Mouse (Mus musculus): ENCODE data around the gene Sart3. TPM values are rescaled to one million over a fixed set of nuclear protein-coding genes. Genes with fewer than 3 reads are reported as not detected.

The Sart3 gene
- total RNA-seq, 2 experiments from 2014 or later = 38.6 to 48.1 TPM

DNA sequence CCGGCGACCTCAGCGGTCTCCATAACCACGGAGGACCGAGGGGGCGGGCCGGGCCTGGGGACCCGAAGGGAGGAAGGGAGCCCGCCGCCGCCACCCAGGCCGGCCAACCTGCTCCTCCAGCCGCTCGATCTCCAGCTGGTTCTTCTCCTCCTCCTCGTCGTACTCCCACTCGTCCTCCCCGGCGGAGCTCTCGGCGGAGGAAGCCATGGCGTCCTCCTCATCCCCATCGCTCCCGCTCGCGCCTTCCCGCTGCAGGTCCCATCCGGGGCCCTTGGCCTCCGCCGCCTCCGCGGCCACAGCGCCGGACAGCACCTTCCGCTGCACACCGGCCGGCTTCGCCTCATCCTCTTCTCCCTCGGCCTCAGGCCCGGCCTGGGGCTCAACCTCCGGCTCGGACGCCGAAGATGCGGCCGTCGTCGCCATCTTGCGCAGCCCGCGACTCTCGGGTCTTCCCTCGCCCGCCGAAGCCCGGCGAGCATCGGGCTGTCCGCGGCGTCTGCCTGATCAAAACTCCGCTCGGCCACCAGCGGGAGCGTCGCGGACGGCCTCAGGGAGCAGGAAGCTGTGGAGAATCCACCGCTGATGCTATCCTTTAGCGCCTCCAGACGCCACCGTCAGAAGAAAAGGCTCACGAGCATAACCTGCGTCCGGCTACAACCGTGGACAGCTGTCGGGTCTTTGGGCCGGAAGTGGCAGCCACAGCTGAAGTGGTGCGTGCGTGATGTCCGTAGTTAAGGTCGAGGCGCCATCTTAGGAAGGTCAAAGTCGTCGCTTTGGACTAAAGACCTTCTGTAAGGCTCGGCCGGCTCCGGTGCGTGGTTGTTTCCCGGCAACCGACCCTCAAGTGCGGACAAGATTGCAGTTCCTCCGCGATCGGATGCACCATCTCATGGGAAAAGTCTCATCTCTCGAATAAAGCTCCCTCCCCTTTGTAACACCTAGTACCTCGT lies 822 bp downstream of the Sart3 start:
- ATAC-seq (replicated peaks; ENCODE audit: low FRiP score, low TSS enrichment, poor library complexity, severe bottlenecking) = peak; percentile 76

DNA sequence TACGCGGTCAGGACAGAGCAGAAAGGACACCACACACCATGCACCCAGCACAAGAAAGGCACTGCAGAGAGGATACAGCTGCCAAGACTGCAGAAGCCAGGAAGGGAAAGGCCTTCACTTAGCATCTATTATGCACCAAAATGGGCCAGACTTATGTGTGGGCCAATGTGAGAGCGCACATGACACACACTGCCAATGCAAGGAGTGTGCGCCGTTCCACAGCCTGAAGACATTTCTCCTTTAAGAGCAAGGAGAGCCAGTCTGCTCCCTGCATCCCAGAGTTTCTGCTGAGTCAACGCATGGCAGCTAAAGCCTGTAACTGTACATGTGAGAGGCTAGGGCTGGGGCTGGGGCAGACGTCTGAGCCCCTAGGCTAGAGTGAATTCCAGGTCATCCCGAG lies 3.5 kb downstream of the Sart3 start:
- ATAC-seq (replicated peaks; ENCODE audit: low FRiP score, low TSS enrichment, poor library complexity, severe bottlenecking) = no peak

DNA sequence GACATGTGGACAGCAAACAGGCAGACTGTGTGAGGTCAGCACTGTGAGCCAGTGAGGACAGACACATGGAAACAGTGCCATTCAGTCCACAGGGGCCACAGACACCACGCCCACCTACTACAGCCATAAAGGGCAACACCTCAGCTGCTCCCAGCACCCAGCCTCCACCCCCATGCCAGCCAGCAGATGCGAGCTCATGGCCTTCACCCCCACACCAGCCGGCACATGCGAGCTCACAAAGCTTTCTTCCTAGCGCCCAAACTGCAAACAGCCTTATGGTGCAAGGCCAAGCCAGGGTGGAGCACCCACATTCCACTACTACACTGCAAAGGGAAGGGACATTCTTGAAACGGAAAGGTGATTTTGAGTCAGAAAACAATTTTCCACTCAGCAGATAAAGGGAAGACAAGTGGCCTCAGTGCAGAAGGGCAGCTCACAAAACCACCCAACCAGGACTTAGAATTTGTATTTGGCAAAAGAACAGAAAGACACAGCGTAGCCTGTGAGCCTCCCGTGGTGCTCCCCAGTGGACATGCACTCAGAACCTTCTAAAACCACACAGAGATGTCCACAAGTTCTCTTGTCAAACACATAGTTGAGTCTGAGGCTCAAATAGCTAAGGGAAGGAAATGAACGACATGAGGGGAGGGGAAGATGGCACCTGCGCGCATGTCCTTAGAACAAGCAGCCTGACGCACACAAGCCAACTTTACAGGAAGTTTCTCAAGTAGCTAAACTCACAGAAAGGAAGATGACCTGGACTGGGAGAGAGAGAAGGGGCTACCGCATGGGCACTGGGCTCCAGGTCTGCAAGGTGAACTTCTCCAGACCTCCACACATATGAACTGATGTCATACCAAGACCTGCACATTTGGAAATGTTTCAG lies 6.4 kb downstream of the Sart3 start:
- no peak for ATAC-seq (replicated peaks; ENCODE audit: low FRiP score, low TSS enrichment, poor library complexity, severe bottlenecking)

DNA sequence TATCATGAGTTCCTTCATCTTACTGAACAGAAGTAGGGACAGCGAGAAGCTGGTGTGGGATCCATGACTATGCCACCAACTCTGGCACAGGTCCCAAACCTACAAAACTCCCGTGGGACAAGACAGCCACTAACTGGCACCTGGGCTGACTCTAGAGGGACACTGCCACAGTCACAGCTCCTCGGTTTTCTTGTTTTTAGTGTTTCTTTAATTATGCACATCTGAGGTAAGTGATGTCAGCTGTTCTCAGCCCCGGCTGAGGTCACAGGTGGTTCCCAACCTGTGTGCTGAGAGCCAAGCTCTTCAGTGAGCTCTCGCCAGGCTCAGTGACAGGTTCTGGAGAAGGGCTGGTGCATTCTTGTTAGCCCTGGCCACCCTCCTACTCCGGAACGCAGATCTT lies 7.9 kb downstream of the Sart3 start:
- ATAC-seq (replicated peaks; ENCODE audit: low FRiP score, low TSS enrichment, poor library complexity, severe bottlenecking) = no peak

DNA sequence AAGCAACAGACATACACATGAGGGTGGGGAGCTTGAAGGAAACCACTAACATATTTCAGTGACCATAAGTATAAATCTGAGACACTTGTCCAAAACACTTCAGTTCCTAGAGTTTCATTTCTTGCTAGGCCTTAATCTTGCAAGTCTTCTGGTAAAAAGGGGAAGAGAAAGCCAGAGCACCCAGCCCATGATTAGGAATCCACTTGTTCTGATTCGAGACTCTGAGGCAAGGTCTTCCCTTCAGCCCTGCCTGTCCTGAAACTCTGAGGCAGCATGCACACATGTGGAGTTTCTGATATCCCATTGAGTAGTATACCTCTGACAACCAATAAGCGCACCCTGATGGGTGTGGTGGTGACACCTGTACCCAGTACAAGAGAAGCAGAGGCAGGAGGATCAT lies 10.7 kb downstream of the Sart3 start:
- no peak for ATAC-seq (replicated peaks; ENCODE audit: low FRiP score, low TSS enrichment, poor library complexity, severe bottlenecking)

DNA sequence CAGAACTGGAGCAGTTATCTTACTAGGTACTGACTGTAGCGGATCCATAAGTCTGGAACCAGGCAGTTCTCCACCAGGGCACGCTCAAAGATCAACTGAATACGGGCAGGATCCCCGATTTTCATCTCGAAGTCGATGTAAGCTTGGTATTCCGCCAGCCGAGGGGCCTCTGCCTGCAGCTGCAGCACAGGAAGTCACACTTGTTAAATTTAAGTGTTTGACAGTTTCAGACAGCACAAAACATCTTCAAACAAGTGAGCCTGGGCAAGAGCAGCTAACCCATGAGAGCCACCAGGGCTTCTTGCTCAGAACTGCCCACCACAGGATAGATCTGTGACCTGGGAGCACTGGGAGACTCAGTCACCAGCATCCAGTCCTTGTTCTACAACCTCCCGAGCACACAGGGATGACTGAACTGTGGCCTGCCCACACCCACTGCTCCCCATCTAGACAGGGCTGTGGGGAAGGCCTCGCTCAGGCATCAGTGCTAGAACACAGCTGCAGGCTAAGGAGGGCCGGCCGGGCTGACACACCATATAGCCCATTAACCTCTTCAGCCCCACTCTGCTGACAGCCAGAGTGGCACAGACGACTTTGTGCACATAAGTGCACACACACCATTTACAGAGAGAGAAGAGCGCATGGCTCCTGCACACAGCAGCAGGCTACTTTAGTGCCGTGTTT lies 16.8 kb downstream of the Sart3 start:
- ATAC-seq (replicated peaks; ENCODE audit: low FRiP score, low TSS enrichment, poor library complexity, severe bottlenecking) = no peak

DNA sequence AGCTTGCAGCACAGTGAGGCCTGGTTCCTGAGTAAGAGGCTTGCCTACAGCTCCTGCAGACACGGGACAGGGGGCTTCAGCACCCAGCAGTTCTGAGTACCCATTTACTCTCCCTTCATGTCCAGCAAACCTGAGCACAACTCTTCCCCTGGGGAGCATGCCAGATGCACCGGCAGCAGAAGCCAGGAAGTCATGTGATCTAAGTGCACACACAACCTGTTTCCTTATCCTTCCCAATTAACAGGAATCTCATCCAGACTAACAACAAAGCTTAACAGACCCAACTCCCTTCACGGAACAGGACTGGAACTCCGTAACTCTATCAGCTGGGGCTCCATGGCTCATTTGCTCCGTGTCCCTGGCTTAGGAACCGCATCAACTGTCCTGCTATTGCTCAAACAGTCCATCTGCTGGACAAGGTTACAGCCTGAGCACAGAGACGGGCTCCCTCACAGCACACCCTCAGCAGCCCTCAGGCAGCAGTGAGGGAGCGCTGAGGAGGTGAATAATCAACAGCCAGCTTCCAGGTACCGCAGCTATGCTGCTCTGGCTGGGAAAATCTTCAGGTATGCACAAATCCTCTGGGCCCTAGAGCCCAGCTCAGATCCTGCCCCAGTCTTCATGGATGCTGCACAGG lies 20.7 kb downstream of the Sart3 start:
- no peak for ATAC-seq (replicated peaks; ENCODE audit: low FRiP score, low TSS enrichment, poor library complexity, severe bottlenecking)

DNA sequence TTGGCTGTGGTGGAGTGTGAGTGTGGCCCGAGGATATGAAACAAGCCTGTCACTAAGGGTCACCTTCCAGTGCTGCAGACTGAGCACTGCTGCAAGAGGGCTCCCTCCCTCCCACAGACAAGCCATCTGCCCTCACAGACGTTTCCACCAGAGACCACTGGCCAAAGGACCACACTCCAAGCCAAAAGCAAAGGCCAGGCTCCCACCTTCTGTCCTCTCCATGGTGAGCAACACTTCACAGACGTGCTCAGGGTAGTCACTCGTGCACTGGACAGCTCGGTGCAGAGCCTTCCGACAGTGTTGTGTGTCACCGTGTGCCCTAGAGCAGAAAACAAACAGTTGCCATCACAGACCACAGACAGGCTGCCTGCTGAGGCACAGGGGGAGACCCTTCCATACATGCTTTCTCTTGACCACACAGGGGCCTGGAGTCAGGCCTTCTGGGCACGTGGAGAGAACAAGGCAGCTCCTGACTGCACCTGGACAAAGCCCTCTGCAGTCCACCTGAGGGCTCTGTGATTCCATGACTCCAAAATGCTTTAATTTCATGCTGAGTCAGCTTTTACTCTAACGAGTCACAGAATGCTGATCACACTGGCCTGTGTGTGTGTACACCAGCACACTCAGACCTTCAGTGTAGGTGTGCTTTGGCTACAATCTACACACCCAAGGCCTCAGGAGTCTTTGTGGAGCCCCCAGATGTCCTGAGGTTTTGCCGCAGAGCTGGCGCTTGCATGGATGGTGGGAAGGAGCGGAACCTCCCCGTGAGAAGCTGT lies 23.6 kb downstream of the Sart3 start:
- no peak for ATAC-seq (replicated peaks; ENCODE audit: low FRiP score, low TSS enrichment, poor library complexity, severe bottlenecking)

DNA sequence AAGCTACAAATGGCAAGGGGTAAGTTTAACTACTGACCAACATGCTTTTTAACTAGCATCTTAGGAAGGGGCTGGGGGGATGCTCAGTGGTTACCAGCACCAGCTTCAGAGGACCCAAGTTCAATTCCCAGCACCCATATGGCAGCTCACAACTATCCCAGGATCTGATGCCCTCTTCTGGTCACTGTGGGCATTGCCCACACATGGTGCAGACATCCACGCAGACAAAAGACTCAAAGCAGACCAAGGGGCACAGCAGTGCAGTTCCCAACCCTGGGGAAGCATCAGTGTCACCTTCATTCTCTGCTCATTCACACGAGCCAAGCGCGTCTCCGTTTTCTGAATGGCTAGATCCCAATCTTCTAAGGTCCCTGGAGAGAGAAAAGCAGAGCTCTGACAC lies 24.7 kb downstream of the Sart3 start:
- ATAC-seq (replicated peaks; ENCODE audit: low FRiP score, low TSS enrichment, poor library complexity, severe bottlenecking) = no peak

DNA sequence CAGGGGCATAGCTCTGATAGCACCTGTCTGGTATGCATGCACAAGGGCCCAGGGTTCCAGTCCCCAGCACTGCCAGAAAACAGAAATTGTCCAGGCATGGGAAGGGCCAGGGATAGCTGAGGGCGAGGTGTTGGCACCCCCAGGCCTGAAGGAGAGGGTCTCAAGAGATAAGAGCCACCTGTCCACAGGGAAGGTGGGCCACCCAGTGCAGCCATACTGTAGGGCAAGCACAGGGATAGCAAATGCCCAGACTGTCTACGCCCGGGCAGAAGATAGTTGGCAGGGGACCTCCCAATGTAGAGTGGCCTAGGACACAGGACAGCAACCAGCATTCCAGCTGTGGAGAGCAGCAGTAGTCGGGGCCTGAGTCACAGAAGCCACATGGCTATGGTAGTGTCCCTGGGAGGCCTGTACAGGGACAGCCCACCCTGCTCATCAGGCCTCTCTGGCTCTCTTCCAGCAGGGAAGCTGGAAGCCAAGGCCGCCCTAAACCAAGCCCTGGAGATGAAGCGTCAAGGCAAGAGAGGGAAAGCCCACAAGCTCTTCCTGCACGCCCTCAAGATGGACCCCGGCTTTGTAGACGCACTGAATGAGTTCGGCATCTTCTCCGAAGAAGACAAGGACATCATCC lies 34.6 kb downstream of the Sart3 start:
- ATAC-seq (replicated peaks; ENCODE audit: low FRiP score, low TSS enrichment, poor library complexity, severe bottlenecking) = no peak

DNA sequence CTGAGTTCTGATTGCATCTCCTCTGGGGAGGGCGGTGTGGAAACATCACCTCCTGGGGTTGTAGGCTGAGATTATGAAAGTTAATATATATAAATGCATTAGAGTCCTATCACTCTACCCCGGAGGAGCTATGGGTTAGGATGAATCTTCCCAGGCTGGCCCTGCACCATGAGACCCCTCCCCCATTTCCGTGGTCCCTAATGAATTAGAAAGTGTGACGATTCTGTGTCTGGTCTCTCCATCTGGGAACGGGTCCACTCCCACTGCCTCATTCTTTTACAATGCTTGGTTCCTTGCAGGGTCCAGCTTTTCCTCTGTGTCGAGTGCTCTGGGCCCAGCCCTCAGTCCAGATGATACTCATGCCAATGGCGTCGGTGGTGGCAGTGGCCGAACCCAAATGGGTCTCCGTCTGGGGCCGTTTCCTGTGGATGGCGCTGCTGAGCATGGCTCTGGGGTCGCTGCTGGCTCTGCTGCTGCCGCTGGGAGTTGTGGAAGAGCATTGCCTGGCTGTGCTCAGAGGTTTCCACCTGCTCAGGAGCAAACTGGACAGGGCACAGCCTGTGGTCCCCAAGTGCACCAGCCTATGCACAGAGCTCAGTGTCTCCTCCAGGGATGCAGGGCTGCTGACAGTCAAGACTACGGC lies 35.7 kb downstream of the Sart3 start:
- ATAC-seq (replicated peaks; ENCODE audit: low FRiP score, low TSS enrichment, poor library complexity, severe bottlenecking) = no peak

DNA sequence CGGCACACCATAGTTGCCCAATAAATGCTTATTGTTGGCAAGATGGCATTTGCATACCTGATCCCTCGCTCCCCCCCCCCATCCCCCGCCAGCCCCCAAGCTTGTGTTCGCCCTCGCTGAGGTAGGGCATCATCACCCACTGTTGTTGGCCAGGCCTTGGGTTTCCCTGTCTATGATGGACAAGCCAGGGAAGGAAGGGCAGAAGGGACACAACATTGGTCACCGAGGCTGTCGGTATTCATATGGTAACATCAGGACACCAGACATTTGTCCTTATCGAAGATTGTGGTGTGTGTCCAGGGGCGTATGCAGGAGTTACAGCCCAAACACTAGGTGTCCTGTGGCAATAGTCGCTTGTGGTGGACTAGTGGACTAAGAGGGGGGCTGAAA lies 36.2 kb downstream of the Sart3 start:
- ATAC-seq (replicated peaks; ENCODE audit: low FRiP score, low TSS enrichment, poor library complexity, severe bottlenecking) = no peak

DNA sequence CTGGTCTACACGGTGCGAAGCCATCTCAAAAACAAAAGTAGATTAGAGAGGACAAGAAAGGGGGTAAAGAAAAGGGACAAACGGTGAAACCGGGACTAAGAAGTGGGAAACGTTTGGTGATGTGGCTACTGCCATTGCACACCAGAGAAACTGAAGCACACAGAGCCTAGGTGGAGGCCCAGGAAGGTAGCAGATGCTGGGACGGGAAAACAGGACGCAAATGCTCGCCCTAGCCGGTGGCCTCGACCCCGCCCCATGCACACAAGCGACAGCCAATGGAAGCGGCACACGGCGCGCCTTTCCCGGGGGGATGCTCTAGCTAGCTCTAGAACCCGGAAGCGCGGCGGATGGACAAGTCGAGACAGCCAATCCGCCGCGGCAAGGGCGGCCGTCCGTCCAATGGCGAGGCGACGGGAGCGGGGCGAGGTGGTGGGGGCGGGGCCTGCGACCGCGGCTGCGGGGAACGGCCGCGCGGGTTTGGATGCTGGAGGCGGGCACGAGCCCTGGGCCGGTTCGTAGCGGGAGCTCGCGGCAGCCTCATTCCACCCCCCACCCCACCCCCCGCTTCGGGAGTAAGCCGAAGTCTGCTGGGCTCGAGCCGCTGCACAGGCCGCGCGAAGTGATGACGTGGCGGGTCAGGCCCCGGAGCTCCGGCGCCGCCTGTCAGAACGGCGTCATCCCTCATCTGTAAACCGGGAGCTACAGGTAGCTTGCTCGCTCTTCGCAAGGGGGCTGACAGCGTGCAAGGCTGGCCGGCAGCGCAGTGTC lies 36.8 kb downstream of the Sart3 start, which contains the start of gene Ficd:
TSS of gene Ficd (plus strand) at position 459 of the 768 bp plus-strand sequence.
- peak; percentile 95 for ATAC-seq (replicated peaks; ENCODE audit: low FRiP score, low TSS enrichment, poor library complexity, severe bottlenecking)

DNA sequence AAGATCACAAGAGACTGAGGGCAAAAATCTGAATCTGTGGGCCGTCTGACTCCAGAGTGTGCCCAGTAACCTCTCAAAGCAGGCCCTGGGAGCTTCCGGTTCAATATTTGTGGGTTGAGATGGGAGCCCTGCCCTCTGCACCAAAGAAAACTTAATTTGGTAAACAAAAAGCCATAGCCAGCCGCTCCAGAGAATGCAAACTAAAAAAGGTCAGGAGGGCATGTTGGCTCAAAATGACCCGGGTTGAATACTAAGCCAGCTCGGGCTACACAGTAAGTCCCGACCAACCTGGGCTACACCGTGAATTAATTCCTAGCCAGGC lies 37.3 kb downstream of the Sart3 start:
- 0 out of 2 replicates have a peak, but pooled peaks have one; percentile 2 for ATAC-seq (replicated peaks; ENCODE audit: low FRiP score, low TSS enrichment, poor library complexity, severe bottlenecking)

DNA sequence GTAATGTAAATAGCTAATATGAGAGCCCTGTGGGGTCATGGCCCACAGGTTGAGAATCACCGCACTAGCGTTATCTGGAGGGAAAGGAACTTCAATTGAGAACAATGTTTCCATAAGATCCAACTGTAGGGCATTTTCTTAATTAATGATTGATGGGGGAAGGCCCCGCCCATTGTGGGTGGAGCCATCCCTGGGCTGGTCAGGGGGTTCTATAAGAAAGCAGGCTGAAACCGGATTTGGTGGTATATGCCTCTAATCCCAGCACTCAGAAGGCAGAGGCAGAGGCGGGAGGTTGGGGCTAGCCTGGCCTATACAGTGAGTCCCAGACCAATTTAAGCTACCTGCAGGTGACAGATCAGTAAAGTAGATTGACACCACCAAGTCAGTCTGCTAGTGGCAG lies 37.9 kb downstream of the Sart3 start:
- ATAC-seq (replicated peaks; ENCODE audit: low FRiP score, low TSS enrichment, poor library complexity, severe bottlenecking) = no peak

DNA sequence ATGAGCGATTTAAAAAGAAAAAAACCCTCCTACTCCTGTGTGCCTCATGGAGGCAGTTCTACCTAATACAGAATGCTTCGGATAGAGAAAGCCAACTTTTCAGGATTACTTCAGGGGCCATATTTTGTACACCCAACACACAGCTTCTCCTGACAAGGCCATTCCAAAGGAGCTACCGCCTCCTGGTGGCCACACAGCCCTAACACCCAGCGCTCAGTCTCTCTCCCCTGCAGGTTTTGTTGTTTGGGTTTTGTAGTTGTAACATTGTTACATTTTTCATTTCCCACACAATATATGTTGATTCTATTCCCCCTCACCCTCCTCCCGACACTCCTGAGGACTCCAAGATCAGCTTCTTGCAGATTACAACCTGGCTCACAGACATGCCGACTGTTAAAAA lies 40.1 kb downstream of the Sart3 start:
- ATAC-seq (replicated peaks; ENCODE audit: low FRiP score, low TSS enrichment, poor library complexity, severe bottlenecking) = no peak

DNA sequence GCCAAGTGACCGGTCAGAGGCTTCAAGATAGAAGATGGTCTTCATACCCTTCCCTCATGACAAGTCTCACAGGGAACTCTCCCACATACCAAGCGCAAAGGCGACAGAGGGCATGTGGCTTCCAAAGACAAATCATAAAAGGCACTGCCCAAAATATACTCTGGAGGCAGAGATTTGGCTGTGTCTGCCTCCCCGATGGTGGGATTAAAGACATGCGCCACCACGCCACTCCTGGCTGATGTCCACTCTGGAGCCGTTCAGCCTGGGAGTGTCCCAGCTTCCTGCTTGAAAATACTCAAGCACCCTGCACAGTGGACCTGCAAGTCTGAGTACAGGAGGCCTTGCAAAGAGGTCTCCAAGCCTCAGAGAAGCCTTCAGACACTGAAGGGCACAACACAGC lies 41.1 kb downstream of the Sart3 start:
- no peak for ATAC-seq (replicated peaks; ENCODE audit: low FRiP score, low TSS enrichment, poor library complexity, severe bottlenecking)
